Mouse (Mus musculus): ENCODE results near the gene Tdp2.

DNA sequence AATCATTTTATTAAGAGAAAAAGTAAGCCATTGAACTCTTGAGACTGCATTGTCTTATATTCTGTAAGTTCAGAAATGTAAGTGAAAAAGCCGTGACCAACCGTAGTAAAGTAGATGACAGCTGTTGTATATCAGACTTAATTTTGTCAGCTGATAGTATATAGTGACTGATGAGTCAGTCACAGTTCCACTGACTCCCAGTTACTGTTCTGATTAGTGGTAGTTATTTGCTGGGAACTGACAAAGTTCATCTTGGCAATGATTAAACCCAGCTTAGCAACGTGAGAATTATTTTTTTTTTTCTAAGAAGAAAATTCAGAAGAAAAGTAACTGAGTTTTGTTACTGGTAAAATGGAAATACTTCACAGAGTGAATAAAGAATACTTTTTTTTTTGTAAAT lies 10.2 kb downstream of the Tdp2 start:
- TF ChIP-seq CTCF (IDR thresholded peaks at IDR 0.05; ENCODE audit: control insufficient read depth, insufficient read depth, low read length) = no peak
- no peak for TF ChIP-seq POLR2A (IDR thresholded peaks at IDR 0.05; ENCODE audit: borderline replicate concordance, control insufficient read depth, low read depth, low read length)
